Mouse (Mus musculus) brain, embryonic 14.5 days (tissue): ENCODE measurements around the gene Gm6871.
"Not testable (repeated sequence)": the region's sequence is repeated elsewhere in the genome, so short reads cannot be mapped to it uniquely, and the experiment has no call there.

Experiments used
- CTCF ChIP-seq: fragments of 200-500 bp; IDR thresholded peaks from 2 replicates; pipeline ENCODE4 v1.5.1; 2012; ENCODE audit warnings: inconsistent platforms, mild to moderate bottlenecking, moderate library complexity, borderline replicate concordance; ENCODE audit not compliant: insufficient read depth, insufficient read length; ENCODE audit errors: extremely low read depth
- POLR2A ChIP-seq: fragments of 200-500 bp; IDR thresholded peaks from 2 replicates; pipeline ENCODE4 v1.6.1; 2012; ENCODE audit warnings: mild to moderate bottlenecking, inconsistent platforms, borderline replicate concordance; ENCODE audit not compliant: poor library complexity, insufficient read depth, insufficient read length, severe bottlenecking; ENCODE audit errors: extremely low read depth

GRCm38 (mm10) chr7:41587831-41588230, 14.4 kb upstream of the Gm6871 start:
- TF ChIP-seq CTCF, POLR2A: not testable (repeated sequence)
